Mouse (Mus musculus) embryonic facial prominence, embryonic 10.5 days (tissue): ENCODE data around the gene Gm8994. TPM values are rescaled to one million over a fixed set of nuclear protein-coding genes. Genes with fewer than 3 reads are reported as not detected.
"Not testable (repeated sequence)": the region's sequence is repeated elsewhere in the genome, so short reads cannot be mapped to it uniquely, and the experiment has no call there.

ENCODE experiments used
- DNase-seq: peaks from one replicate; pipeline ENCODE4 v3.0.0-alpha.2; 2017; ENCODE audit warnings: low spot score
- H3K27ac ChIP-seq: fragments of 300-500 bp; sonication (generic); replicated peaks from 2 replicates; pipeline ENCODE4 v1.5.1; 2016; ENCODE audit warnings: mild to moderate bottlenecking
- H3K27me3 ChIP-seq: fragments of 300-500 bp; sonication (generic); replicated peaks from 2 replicates; pipeline ENCODE4 v1.6.1; 2016; ENCODE audit warnings: low read depth, mild to moderate bottlenecking; ENCODE audit not compliant: poor library complexity, severe bottlenecking
- H3K36me3 ChIP-seq: fragments of 300-500 bp; sonication (generic); replicated peaks from 2 replicates; pipeline ENCODE4 v1.6.1; 2016; ENCODE audit warnings: mild to moderate bottlenecking, moderate library complexity
- H3K4me1 ChIP-seq: fragments of 300-500 bp; sonication (generic); 2 replicates; pipeline ENCODE4 v1.6.1; 2016
- H3K4me3 ChIP-seq: fragments of 300-500 bp; sonication (generic); 2 replicates; pipeline ENCODE4 v1.5.1; 2016; ENCODE audit warnings: mild to moderate bottlenecking, moderate library complexity
- H3K9me3 ChIP-seq: fragments of 300-500 bp; sonication (generic); 2 replicates; pipeline ENCODE4 v1.6.1; 2016; ENCODE audit warnings: mild to moderate bottlenecking
- WGBS: fragments of 180-500 bp; shearing (Covaris S2); methylation state at CpG from one replicate; pipeline ENCODE4 v1.1.7; 2016; 5-methylcytosine and 5-hydroxymethylcytosine counted together
- polyA plus RNA-seq: library from polyadenylated mRNA; unstranded; fragments of >200 nt; fragmentation: Nextera tagmentation; extraction: Ambion mirVana; gene quantifications from 2 replicates; pipeline ENCODE4 v1.2.1, GENCODE M21; 2016

The Gm8994 gene
- polyA plus RNA-seq: not detected in 2 replicates

DNA sequence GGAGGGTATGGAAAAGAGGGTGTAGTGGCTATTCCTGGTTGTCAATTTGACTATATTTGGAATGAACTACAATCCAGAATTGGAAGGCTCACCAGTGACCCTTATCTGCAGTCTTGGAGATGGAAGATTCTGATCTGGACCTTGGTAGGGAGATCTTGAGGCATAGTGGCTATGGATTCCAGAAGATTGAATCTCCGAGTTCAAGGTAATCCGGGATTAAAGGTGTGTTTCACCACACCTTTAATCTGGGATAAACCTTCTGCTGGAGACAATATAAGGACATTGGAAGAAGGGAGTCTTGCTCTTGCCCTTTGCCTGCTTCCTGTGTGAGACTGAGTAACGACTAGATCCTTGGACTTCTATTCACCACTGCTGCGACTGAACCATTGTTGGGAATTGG lies at the start of gene Gm8994:
Gm8994 (plus strand) TSS at position 301 of the 400 bp plus-strand sequence.
- H3K4me1 ChIP-seq, H3K27ac ChIP-seq, DNase-seq, H3K4me3 ChIP-seq, H3K9me3 ChIP-seq, H3K36me3 ChIP-seq, H3K27me3 ChIP-seq: not testable (repeated sequence)
- 94% methylated on average over 4 of the region's 4 CpGs for WGBS

DNA sequence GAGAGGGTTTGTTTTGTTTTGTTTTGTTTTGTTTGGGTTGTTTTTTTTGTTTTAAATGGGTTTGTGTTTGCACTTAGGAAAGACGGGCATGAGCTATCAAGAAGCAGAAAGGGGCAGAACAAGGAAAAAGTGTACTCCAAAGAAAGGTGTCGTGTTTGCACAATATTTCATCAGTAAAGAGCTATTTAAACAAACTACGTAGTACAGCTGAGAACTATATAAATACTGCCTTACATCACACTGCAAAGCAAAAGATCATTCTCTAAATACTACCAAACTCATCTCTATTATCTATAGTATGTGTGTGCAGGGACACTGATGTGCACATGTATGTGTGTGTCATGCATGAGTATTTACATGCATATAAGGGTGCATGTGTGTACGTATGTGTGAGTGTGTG lies 49.7 kb upstream of the Gm8994 start:
- Histone ChIP-seq H3K9me3 (no peaks in the 10 kb centered on the region), H3K4me1 (no peaks in the 10 kb centered on the region), H3K4me3 (no peak overlapping the region), H3K36me3 (no peaks in the 10 kb centered on the region), H3K27me3 (no peaks in the 10 kb centered on the region), H3K27ac (no peak overlapping the region)
- DNase-seq: no peak
- 79% methylated on average over 4 of the region's 4 CpGs for WGBS

GRCm38 (mm10) chr6:136284565-136284964 lies 42.8 kb upstream of the Gm8994 start:
- Histone ChIP-seq H3K4me1 (no peaks in the 10 kb centered on the region), H3K27ac (no peak overlapping the region), H3K4me3 (no peak overlapping the region), H3K9me3 (no peaks in the 10 kb centered on the region), H3K36me3 (no peaks in the 10 kb centered on the region), H3K27me3 (no peaks in the 10 kb centered on the region)
- WGBS: 76% methylated on average over 8 of the region's 8 CpGs
- DNase-seq: no peak

- 81% methylated on average over 11 of the region's 11 CpGs for WGBS
These were observed 41.2 kb upstream of the Gm8994 start for GRCm38 (mm10) chr6:136286180-136286579.

GRCm38 (mm10) chr6:136286589-136286988 lies 40.8 kb upstream of the Gm8994 start:
- Histone ChIP-seq H3K4me3 (no peak overlapping the region), H3K36me3 (no peaks in the 10 kb centered on the region), H3K9me3 (no peaks in the 10 kb centered on the region), H3K27me3 (no peaks in the 10 kb centered on the region), H3K4me1 (no peaks in the 10 kb centered on the region), H3K27ac (no peak overlapping the region)
- no peak for DNase-seq
- 82% methylated on average over 4 of the region's 4 CpGs for WGBS

More at GRCm38 (mm10) chr6:136286180-136286579, 41.2 kb upstream of the Gm8994 start:
- Histone ChIP-seq H3K27me3 (no peaks in the 10 kb centered on the region), H3K36me3 (no peaks in the 10 kb centered on the region), H3K27ac (no peak overlapping the region), H3K4me3 (no peak overlapping the region), H3K9me3 (no peaks in the 10 kb centered on the region), H3K4me1 (no peaks in the 10 kb centered on the region)
- DNase-seq: no peak

- H3K36me3 ChIP-seq: no peaks in the 10 kb centered on the region
- H3K4me1 ChIP-seq: no peaks in the 10 kb centered on the region
- no peaks in the 10 kb centered on the region for H3K27me3 ChIP-seq
- 92% methylated on average over 3 of the region's 3 CpGs for WGBS
- no peak overlapping the region for H3K4me3 ChIP-seq
- H3K9me3 ChIP-seq: no peaks in the 10 kb centered on the region
- H3K27ac ChIP-seq: no peak overlapping the region
- DNase-seq: no peak
These were observed 35.9 kb upstream of the Gm8994 start for GRCm38 (mm10) chr6:136291424-136291823.

GRCm38 (mm10) chr6:136291951-136292714 lies 35.2 kb upstream of the Gm8994 start:
- no peak for DNase-seq
- 77% methylated on average over 11 of the region's 11 CpGs for WGBS
- Histone ChIP-seq H3K27me3 (no peaks in the 10 kb centered on the region), H3K36me3 (no peaks in the 10 kb centered on the region), H3K9me3 (no peaks in the 10 kb centered on the region), H3K4me1 (no peaks in the 10 kb centered on the region), H3K27ac (no peak overlapping the region), H3K4me3 (no peak overlapping the region)

- no peak overlapping the region for H3K4me3 ChIP-seq
- H3K4me1 ChIP-seq: no peaks in the 10 kb centered on the region
- no peaks in the 10 kb centered on the region for H3K9me3 ChIP-seq
- DNase-seq: no peak
- H3K36me3 ChIP-seq: no peaks in the 10 kb centered on the region
- H3K27me3 ChIP-seq: no peaks in the 10 kb centered on the region
- no peak overlapping the region for H3K27ac ChIP-seq
- WGBS: 82% methylated on average over 6 of the region's 6 CpGs
These were observed 33.6 kb upstream of the Gm8994 start for GRCm38 (mm10) chr6:136293700-136294099.

GRCm38 (mm10) chr6:136295821-136296220 lies 31.5 kb upstream of the Gm8994 start:
- 82% methylated on average over 4 of the region's 4 CpGs for WGBS
- no peak for DNase-seq
- no peaks in the 10 kb centered on the region for H3K27me3 ChIP-seq
- no peak overlapping the region for H3K27ac ChIP-seq
- no peaks in the 10 kb centered on the region for H3K4me1 ChIP-seq
- H3K4me3 ChIP-seq: no peak overlapping the region
- no peaks in the 10 kb centered on the region for H3K36me3 ChIP-seq
- no peaks in the 10 kb centered on the region for H3K9me3 ChIP-seq

GRCm38 (mm10) chr6:136296251-136296650 lies 31.1 kb upstream of the Gm8994 start:
- Histone ChIP-seq H3K4me1 (no peaks in the 10 kb centered on the region), H3K4me3 (no peak overlapping the region), H3K9me3 (no peaks in the 10 kb centered on the region), H3K36me3 (no peaks in the 10 kb centered on the region), H3K27me3 (no peaks in the 10 kb centered on the region), H3K27ac (no peak overlapping the region)
- WGBS: 92% methylated on average over 2 of the region's 2 CpGs
- DNase-seq: no peak

- no peak for DNase-seq
- Histone ChIP-seq H3K9me3 (no peaks in the 10 kb centered on the region), H3K27ac (no peak overlapping the region), H3K4me3 (no peak overlapping the region), H3K27me3 (no peaks in the 10 kb centered on the region), H3K4me1 (no peaks in the 10 kb centered on the region), H3K36me3 (no peaks in the 10 kb centered on the region)
These were observed 23.8 kb upstream of the Gm8994 start for GRCm38 (mm10) chr6:136303514-136303913.

DNA sequence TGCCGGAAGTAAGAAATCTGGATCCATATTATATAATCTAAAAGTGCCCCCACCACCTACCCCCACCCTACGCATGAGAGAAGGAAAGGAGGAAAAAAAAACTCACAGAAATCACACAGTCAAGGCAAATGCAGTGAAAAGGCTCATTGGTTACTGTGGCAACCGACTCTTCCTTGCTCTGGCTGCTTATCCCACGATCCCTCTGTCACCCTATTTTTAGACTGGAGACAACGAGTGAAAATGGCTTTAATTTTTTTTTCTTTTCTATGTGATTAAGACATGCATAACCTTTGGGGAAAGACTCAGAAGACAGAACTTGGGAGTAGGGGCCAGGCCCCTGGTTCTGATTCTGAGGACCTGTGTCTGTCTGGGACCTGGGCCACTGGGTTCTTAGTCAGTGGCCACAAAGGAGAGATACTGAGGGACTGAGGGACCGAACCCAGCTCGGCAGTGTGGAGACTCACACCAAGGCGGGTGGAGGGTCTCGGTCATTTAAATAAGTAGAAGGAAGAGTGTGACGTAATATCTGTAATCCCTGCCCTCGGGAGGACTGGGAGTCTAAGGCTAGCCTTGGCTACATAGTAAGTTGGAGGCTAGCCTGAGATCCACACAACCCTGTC lies 22.9 kb upstream of the Gm8994 start:
- Histone ChIP-seq H3K36me3 (no peaks in the 10 kb centered on the region), H3K27me3 (no peaks in the 10 kb centered on the region), H3K9me3 (no peaks in the 10 kb centered on the region), H3K4me3 (no peak overlapping the region), H3K27ac (no peak overlapping the region), H3K4me1 (no peaks in the 10 kb centered on the region)
- WGBS: 89% methylated on average over 11 of the region's 11 CpGs
- DNase-seq: no peak

- no peak overlapping the region for H3K27ac ChIP-seq
- no peaks in the 10 kb centered on the region for H3K4me1 ChIP-seq
- H3K9me3 ChIP-seq: no peaks in the 10 kb centered on the region
- 86% methylated on average over 2 of the region's 2 CpGs for WGBS
- H3K36me3 ChIP-seq: no peaks in the 10 kb centered on the region
- H3K27me3 ChIP-seq: no peaks in the 10 kb centered on the region
- DNase-seq: no peak
- H3K4me3 ChIP-seq: no peak overlapping the region
These were observed 17.9 kb upstream of the Gm8994 start for GRCm38 (mm10) chr6:136309487-136309886.
